Mouse (Mus musculus) midbrain, embryonic 15.5 days (tissue): Measurements from ENCODE around the gene Eno1. TPM values are rescaled to one million over a fixed set of nuclear protein-coding genes. Genes with fewer than 3 reads are reported as not detected.
"Not testable (repeated sequence)": the region's sequence is repeated elsewhere in the genome, so short reads cannot be mapped to it uniquely, and the experiment has no call there.

Source experiments
- ATAC-seq: fragments of 200-750 bp; cut with Nextera tagmentation; replicated peaks from 2 replicates; pipeline ENCODE4 v1.8.0; 2017; ENCODE audit warnings: moderate TSS enrichment
- H3K27ac ChIP-seq: fragments of 300-500 bp; sonication (generic); 2 replicates; pipeline ENCODE4 v1.5.1; 2015; ENCODE audit warnings: mild to moderate bottlenecking, inconsistent platforms
- H3K27me3 ChIP-seq: fragments of 300-500 bp; sonication (generic); replicated peaks from 2 replicates; pipeline ENCODE4 v1.6.1; 2015; ENCODE audit warnings: inconsistent platforms
- H3K36me3 ChIP-seq: fragments of 300-500 bp; sonication (generic); replicated peaks from 2 replicates; pipeline ENCODE4 v1.6.1; 2015; ENCODE audit warnings: inconsistent platforms
- H3K4me1 ChIP-seq: fragments of 300-500 bp; sonication (generic); 2 replicates; pipeline ENCODE4 v1.6.1; 2015; ENCODE audit warnings: inconsistent platforms
- H3K4me2 ChIP-seq: fragments of 300-500 bp; sonication (generic); 2 replicates; pipeline ENCODE4 v1.6.1; 2015; ENCODE audit warnings: inconsistent platforms, mild to moderate bottlenecking, moderate library complexity
- H3K4me3 ChIP-seq: fragments of 300-500 bp; sonication (generic); 2 replicates; pipeline ENCODE4 v1.5.1; 2015; ENCODE audit warnings: mild to moderate bottlenecking, inconsistent platforms
- H3K9ac ChIP-seq: fragments of 300-500 bp; sonication (generic); 2 replicates; pipeline ENCODE4 v1.6.1; 2015; ENCODE audit warnings: mild to moderate bottlenecking, inconsistent platforms
- H3K9me3 ChIP-seq: fragments of 300-500 bp; sonication (generic); 2 replicates; pipeline ENCODE4 v1.6.1; 2016; ENCODE audit warnings: inconsistent platforms
- WGBS: fragments of 180-500 bp; shearing (Covaris S2); methylation state at CpG from one replicate; pipeline ENCODE4 v1.1.7; 2015; ENCODE audit warnings: mixed read lengths; 5-methylcytosine and 5-hydroxymethylcytosine counted together
- polyA plus RNA-seq: library from polyadenylated mRNA; unstranded; fragments of >200 nt; fragmentation: Nextera tagmentation; extraction: Ambion mirVana; gene quantifications from 2 replicates; pipeline ENCODE4 v1.2.1, GENCODE M21; 2015

Gene Eno1
- polyA plus RNA-seq, 1 experiment from 2014 or later: 1,044 TPM

DNA sequence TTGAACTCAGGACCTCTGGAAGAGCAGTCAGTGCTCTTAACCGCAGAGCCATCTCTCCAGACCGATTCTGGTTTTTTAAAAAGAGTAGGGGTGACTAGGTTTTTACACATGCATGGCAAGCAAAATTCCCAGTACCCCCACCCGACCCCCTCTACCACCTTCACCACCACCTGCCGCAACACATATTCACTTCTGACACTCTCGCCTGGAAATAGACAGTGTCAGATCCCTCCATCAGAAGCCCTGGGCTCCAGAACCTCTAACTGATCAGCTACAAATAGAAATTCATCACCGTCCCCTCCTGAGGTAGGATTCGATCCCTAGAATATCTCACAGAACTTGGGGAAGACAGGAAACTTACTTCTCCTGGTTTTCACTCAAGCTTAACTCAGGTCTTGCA lies 23.1 kb downstream of the Eno1 start:
- Histone ChIP-seq H3K4me2 (no peak overlapping the region), H3K27ac (no peak overlapping the region), H3K4me1 (peaks cover 21% of the 10 kb centered on the region), H3K4me3 (no peak overlapping the region), H3K9ac (no peak overlapping the region), H3K27me3 (no peaks in the 10 kb centered on the region), H3K36me3 (no peaks in the 10 kb centered on the region), H3K9me3 (no peaks in the 10 kb centered on the region)
- ATAC-seq: no peak
- WGBS: 92% methylated on average over 7 of the region's 7 CpGs

DNA sequence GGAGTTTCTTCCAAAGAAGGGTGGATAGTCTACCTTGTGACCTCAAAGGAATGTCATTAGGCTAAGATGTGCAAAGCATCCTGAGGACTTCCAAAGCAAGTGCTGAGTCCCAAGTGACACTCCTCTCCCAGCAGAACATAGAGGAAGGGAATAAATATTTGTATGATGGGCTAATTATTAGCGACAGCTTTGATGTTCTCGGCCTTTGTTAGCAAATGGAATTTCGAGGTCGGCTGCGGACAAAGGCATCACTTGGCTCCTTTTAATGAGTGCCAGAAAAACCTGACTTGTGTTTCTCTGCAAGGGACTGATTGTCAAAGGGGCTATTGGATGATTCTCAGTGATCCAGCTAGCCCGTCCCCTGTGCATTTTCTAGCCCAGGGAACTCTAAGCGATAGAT lies 23.6 kb downstream of the Eno1 start:
- Histone ChIP-seq H3K27me3 (no peaks in the 10 kb centered on the region), H3K27ac (no peak overlapping the region), H3K4me2 (no peak overlapping the region), H3K36me3 (no peaks in the 10 kb centered on the region), H3K4me3 (no peak overlapping the region), H3K4me1 (peaks cover 21% of the 10 kb centered on the region), H3K9ac (no peak overlapping the region), H3K9me3 (no peaks in the 10 kb centered on the region)
- no peak for ATAC-seq
- WGBS: 37% methylated on average over 7 of the region's 7 CpGs

DNA sequence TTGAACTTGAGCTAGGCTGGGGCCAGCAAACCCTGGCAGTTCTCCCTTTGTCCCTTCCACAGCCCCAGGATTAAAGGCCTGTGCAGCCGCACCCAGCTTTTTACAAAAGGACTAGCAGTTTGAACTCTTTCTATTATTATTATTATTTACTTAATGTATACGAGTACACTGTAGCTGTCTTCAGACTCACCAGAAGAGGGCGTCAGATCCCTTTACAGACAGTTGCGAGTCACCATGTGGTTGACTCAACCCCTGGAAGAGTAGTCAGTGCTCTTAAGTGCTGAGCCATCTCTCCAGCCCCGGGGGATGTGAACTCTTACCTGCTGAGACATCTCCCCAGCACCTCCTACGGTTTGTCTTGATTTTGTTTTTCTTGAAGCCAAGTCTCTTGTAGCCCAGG lies 24.2 kb downstream of the Eno1 start:
- no peaks in the 10 kb centered on the region for H3K9me3 ChIP-seq
- no peak overlapping the region for H3K4me2 ChIP-seq
- H3K4me3 ChIP-seq: no peak overlapping the region
- no peak for ATAC-seq
- H3K36me3 ChIP-seq: no peaks in the 10 kb centered on the region
- H3K4me1 ChIP-seq: peaks cover 21% of the 10 kb centered on the region
- no peak overlapping the region for H3K9ac ChIP-seq
- no peaks in the 10 kb centered on the region for H3K27me3 ChIP-seq
- WGBS: 27% methylated on average over 6 of the region's 6 CpGs
- H3K27ac ChIP-seq: no peak overlapping the region

DNA sequence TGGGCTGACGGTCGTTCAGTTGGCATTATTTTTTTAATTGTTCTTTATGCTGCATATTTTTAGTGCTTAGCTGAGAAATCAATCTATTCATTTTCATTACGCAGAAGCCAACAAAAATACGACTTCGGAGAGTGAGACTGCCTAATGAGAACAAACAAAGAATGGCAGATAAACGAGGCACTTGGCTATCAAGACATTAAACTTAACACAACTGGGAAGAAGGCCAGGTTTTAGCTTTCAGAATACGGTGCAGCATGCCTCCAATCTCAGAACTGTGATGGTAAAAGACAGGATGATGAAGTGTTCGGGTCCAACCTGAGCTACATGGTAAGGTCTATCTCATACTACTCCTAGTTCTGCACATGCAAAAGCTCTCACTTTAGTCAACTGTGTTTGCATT lies 25.8 kb downstream of the Eno1 start:
- no peak overlapping the region for H3K4me2 ChIP-seq
- H3K27ac ChIP-seq: no peak overlapping the region
- WGBS: 80% methylated on average over 8 of the region's 8 CpGs

DNA sequence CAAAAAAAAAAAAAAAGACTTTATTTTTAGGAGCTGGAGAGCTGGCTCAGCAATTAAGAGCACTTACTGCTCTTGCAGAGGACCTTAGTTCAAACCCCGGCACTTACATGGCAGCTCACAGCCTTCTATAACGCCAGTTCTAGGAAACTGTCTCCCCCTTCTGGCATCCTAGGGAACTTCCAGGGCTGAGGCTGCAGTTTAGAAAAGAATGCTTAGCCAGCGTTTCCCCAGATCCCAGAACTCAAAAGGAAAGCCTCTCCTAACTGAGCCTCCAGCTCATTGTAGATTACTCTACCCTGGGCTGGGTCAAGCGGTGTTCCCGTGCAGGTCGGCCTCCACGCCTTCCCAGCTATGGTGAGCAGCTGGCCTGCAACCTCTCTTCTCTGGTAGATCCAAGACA lies 28.4 kb downstream of the Eno1 start:
- Histone ChIP-seq H3K27me3 (no peaks in the 10 kb centered on the region), H3K4me3 (no peak overlapping the region), H3K9me3 (no peaks in the 10 kb centered on the region), H3K4me1 (0 out of 2 replicates have a peak, but pooled peaks cover 11% of the 10 kb centered on the region), H3K4me2 (no peak overlapping the region), H3K27ac (no peak overlapping the region), H3K36me3 (no peaks in the 10 kb centered on the region), H3K9ac (no peak overlapping the region)
- 52% methylated on average over 7 of the region's 7 CpGs for WGBS
- no peak for ATAC-seq

More for the DNA sequence above, 25.8 kb downstream of the Eno1 start:
- ATAC-seq: no peak
- H3K9me3 ChIP-seq: no peaks in the 10 kb centered on the region
- H3K9ac ChIP-seq: no peak overlapping the region
- H3K27me3 ChIP-seq: no peaks in the 10 kb centered on the region
- H3K36me3 ChIP-seq: no peaks in the 10 kb centered on the region
- H3K4me3 ChIP-seq: no peak overlapping the region
- H3K4me1 ChIP-seq: peaks cover 24% of the 10 kb centered on the region

DNA sequence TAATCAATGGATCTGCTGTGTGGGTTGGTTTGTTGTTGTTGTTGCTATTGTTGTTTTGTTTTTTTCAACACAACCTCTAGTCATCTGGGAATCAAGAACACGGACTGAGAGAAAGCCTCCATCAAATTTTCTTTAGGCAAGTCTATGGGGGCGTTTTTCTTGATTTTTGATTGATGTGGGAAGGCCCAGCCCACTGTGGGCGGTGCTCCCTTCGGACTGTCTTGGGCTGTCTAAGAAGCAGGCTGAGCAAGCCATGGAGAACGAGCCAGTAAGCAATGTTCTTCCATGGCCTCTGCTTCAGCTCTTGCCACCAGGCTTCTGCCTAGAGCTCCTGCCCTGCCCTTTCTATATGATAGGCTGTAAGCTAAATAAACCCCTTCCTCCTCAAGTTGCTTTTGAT lies 28.9 kb downstream of the Eno1 start:
- no peak overlapping the region for H3K4me2 ChIP-seq
- H3K27me3 ChIP-seq: no peaks in the 10 kb centered on the region
- H3K9ac ChIP-seq: no peak overlapping the region
- WGBS: 79% methylated on average over 5 of the region's 5 CpGs
- H3K9me3 ChIP-seq: no peaks in the 10 kb centered on the region
- no peak for ATAC-seq
- 0 out of 2 replicates have a peak, but pooled peaks cover 8% of the 10 kb centered on the region for H3K4me1 ChIP-seq
- no peak overlapping the region for H3K4me3 ChIP-seq
- H3K27ac ChIP-seq: no peak overlapping the region
- no peaks in the 10 kb centered on the region for H3K36me3 ChIP-seq

DNA sequence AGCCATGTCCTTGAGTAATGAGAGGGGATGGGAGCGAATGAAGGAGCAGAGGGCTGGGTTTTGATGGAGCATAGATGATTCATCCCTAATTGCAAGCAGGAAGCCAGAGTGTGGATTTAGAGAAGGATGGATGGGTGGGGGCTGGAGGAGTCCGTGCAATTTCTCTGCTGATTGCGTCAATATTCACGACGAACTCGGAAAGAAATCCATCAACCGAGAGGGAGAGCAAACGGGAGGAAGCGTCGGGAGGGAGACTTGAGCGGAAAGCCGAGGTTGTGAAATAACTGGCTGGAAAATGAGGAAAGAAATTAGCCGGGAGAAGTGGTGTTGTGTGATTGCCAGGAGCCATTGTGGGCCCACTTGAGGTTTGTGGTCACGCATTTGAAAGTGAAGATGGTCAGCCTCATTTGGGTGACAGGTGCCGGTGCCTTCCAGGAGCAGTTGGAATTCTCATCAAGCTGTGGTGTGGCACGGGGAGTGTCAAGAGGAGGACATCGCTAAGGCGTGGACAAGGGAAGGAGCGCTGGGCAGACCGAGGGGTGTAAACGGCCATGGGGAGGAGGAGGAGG lies 30.2 kb downstream of the Eno1 start:
- 76% methylated on average over 21 of the region's 21 CpGs for WGBS
- Histone ChIP-seq H3K27ac (no peak overlapping the region), H3K4me2 (no peak overlapping the region), H3K4me3 (no peak overlapping the region), H3K9me3 (no peaks in the 10 kb centered on the region), H3K4me1 (0 out of 2 replicates have a peak, but pooled peaks cover 6% of the 10 kb centered on the region), H3K27me3 (no peaks in the 10 kb centered on the region), H3K36me3 (no peaks in the 10 kb centered on the region), H3K9ac (no peak overlapping the region)
- ATAC-seq: no peak

DNA sequence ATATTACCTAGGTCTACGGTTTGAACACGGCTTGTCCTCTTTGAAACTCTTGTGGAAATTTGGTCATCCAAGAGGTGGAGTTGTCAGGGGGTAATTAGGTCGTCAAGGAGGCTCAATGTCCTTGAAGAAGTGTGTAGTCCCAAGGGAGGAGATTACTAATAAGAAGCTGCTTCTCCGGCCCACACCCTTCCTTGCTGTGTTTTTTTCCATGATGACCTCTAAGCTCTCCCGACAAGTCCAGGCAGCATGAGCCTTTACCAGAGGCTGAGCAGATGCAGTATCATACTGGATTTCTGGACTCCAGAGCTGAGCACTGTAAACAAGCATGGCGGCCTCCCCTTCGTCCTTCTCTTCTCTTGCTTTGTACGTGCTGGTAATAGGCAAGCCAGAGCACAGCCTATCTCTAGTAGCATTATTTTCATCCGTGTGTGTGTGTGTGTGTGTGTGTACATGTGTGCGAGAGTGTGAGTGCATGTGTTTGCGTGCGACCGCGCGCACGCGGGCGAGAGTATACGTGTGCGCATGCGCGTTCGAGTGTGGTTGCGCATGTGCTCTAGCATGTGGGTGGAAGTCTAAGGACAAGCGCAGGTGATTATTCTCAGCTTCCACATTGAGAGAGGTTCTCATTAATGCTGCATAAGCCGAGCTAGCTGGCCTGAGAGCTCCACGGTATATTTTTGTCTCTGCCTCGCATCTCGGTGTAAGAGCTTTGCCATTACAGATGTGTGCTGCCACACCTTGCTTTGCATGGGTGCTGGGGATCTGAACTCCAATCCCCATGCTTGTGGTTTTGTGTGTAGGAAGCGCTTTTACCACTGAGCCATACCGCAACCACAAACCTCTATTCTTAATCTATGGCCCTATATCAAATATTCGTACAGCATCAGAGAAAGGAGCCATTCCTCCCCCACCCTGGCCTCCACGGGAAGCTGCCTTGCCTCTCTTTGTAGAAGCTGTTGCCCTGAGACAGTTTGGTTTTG lies 32.4 kb downstream of the Eno1 start:
- H3K4me3 ChIP-seq: no peak overlapping the region
- no peak overlapping the region for H3K9ac ChIP-seq
- no peaks in the 10 kb centered on the region for H3K9me3 ChIP-seq
- WGBS: 86% methylated on average over 33 of the region's 33 CpGs
- H3K4me1 ChIP-seq: peaks cover 23% of the 10 kb centered on the region
- no peak overlapping the region for H3K4me2 ChIP-seq
- H3K36me3 ChIP-seq: no peaks in the 10 kb centered on the region
- no peaks in the 10 kb centered on the region for H3K27me3 ChIP-seq
- ATAC-seq: no peak
- H3K27ac ChIP-seq: no peak overlapping the region

DNA sequence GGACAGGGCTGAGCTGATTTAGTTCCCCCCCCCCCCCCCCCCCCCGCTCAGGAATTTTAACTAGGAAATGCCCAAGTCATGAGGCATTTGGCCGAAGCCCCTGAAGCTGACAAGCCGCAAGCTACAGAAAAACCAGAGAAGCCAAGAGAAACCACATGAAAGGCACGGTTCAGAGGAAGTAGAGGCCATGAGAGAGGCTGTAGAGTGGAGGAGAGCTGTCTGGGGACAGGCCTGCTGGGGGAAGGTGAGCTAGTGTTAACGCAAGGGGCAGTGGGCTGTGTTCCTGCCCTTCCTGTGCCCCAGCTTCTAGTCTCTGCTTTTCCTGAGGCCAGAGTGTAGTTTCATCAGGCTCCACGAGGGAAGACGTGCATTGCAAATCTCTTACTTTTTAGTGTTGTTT lies 33.2 kb downstream of the Eno1 start:
- H3K9me3 ChIP-seq: no peaks in the 10 kb centered on the region
- H3K27ac ChIP-seq: no peak overlapping the region
- H3K4me1 ChIP-seq: peaks cover 23% of the 10 kb centered on the region
- no peaks in the 10 kb centered on the region for H3K36me3 ChIP-seq
- 54% methylated on average over 7 of the region's 7 CpGs for WGBS
- no peak overlapping the region for H3K4me2 ChIP-seq
- H3K4me3 ChIP-seq: no peak overlapping the region
- ATAC-seq: no peak
- H3K27me3 ChIP-seq: no peaks in the 10 kb centered on the region
- no peak overlapping the region for H3K9ac ChIP-seq

DNA sequence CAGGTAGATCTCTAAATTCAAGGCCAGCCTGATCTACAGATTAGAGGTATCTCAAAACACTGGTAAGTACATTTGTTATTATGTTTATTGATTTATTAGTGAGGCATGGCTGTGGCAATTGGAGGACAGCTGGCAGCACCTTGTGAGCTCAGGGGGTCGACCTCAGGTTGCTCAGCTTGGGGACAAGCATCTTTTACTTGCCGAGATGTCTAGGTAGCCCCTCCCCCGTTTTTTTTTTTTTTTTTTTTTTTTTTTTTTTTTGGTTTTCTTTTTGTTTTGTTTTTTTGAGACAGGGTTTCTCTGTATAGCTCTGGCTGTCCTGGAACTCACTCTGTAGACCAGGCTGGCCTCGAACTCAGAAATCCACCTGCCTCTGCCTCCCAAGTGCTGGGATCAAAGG lies 34.2 kb downstream of the Eno1 start:
- not testable (repeated sequence) for H3K27ac ChIP-seq, ATAC-seq, H3K4me2 ChIP-seq, H3K27me3 ChIP-seq, H3K9me3 ChIP-seq, H3K4me3 ChIP-seq, H3K9ac ChIP-seq, H3K36me3 ChIP-seq
- 78% methylated on average over 4 of the region's 4 CpGs for WGBS
- peaks cover 23% of the 10 kb centered on the region for H3K4me1 ChIP-seq

DNA sequence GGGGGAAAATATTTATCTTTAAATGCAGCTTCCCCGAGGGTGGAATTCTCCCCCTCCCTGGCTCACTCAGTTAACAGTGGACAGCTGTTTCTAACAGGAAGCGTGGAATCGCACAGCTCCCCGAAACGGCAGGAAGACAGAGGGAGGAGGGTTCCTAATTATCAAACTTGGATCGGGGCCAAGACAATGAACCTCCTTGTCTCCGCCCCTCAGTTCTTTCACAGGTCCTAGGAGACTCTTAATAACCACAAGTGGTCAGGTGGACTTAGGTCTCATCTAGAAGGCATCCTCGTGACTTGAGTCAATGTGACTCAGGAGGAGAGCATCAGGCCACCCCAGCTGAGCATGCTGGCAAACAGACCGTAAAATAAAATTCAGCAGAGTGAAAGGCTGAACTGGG lies 36.2 kb downstream of the Eno1 start:
- peak overlapping the region; percentile 29 for H3K4me2 ChIP-seq
- H3K27ac ChIP-seq: peak overlapping the region; percentile 57; the same call in 1 of the 2 replicates
- no peaks in the 10 kb centered on the region for H3K27me3 ChIP-seq
- no peaks in the 10 kb centered on the region for H3K9me3 ChIP-seq
- no peak overlapping the region; the same call in 1 of the 2 replicates for H3K9ac ChIP-seq
- H3K4me3 ChIP-seq: no peak overlapping the region
- peak; percentile 69 for ATAC-seq
- no peaks in the 10 kb centered on the region for H3K36me3 ChIP-seq
- H3K4me1 ChIP-seq: peaks cover 19% of the 10 kb centered on the region
- 2% methylated on average over 9 of the region's 9 CpGs for whole genome bisulfite sequencing

DNA sequence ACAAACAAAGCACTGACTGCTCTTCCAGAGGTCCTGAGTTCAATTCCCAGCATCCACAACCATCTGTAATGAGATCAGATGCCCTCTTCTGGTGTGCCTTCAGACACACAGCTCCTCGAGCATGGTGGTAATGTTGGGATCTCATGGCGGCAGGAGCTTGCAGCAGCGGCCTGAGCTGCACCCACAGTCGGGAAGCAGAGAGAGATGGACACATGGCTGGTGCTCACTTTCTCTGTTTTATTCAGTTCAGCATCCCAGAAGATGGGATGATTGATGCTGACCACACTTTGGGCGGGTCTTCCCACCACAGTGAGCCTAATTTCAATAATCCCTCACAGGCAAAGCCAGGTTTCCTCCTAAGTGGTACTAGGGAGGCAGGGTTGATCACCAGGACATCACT lies 39.0 kb downstream of the Eno1 start:
- H3K27me3 ChIP-seq: no peaks in the 10 kb centered on the region
- no peak overlapping the region for H3K9ac ChIP-seq
- no peaks in the 10 kb centered on the region for H3K36me3 ChIP-seq
- H3K4me3 ChIP-seq: no peak overlapping the region
- H3K4me2 ChIP-seq: no peak overlapping the region
- H3K4me1 ChIP-seq: peaks cover 22% of the 10 kb centered on the region
- WGBS: 84% methylated on average over 5 of the region's 5 CpGs
- no peak overlapping the region for H3K27ac ChIP-seq
- no peaks in the 10 kb centered on the region for H3K9me3 ChIP-seq
- no peak for ATAC-seq
